Mouse (Mus musculus): ENCODE measurements around the gene Nek6.

DNA sequence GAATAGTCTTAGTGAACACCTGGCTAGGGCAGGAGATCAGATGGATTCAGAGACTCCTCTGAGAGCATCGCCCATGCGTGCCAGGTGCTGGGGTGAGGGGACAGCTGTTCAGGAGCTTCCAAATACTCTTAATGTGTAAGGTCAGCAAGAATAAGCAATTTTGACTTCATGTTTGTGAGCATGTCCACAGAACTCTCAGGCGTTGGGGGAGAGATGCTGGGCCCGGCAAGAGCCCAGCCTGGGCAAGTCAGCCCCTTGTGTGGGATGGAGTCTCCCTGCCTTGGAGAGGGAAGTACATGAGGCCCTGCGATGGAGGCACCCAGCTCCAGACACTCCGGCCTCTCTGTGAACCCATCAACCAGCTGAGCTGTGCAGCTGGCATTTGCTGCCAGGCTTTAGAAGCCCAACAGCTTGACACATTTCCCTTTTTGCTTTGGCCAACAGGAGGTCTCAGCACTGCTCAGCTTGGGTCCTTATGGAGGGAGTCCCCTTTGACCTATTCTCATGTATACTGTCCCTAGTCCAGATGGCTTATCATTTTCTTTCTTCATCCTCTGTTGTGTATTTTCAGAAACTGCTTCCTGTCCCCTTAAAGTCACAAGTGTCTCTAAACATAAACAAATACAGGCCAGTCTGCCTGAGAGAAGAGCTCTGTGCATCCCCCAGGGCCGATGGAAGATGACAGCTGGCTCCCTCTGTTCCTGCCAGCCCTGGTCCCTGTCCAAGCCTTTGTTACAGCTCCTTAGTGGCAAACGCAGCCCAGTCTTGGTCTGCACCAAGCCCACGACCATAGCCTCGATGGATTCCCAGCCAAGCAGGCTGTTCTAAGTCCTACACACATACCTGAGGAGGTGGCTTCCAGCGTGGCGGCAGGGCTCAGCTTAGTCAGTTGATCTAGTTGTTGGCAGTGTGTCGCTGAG, 67.4 kb downstream of the Nek6 start:
- TF ChIP-seq CTCF (IDR thresholded peaks at IDR 0.05; ENCODE audit: low read depth): no peak
- TF ChIP-seq EP300 (IDR thresholded peaks at IDR 0.05; ENCODE audit: low read depth): no peak
